9 mouse cellular contexts compared by ENCODE assay signal in the genomic region with DNA sequence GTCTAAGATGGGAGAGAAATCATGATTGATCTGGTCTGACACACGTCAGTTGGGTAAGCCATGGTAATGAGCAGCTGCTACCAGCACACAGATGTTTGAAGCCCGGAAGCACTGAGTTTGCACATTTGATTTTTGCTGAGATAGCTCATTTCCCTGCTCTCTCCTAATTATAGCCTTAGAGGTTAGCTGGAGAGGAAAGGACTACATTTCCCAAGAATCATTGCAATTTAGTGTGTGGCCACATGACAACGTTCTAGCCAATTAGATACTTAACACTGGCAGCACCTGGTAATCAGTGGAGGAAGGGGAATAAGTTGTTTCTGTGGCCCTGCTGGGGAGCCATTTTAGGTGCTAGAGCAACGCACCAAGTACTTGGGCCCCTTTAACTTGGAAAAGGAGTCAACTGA. TPM values are rescaled to one million over a fixed set of nuclear protein-coding genes. Genes with fewer than 3 reads are reported as not detected.
DNase-seq lines count a peak whose midpoint lies in the region; ATAC-seq and TF ChIP-seq lines count a peak whose summit lies in the region.
"Had no signal": no experiment of that assay in that cellular context is flagged by ENCODE, and none has a peak within 500 bp of the region (broad histone marks: within the 10 kb centered on the region; RNA-seq: fewer than 3 reads in every experiment).

No protein-coding gene starts in this region.

- H3K4me3 ChIP-seq in neural tube, embryonic 12.5 days: no peak overlapping the region
- no peak overlapping the region for H3K4me3 ChIP-seq in embryonic facial prominence, embryonic 10.5 days
- no peak overlapping the region for H3K4me3 ChIP-seq in kidney, embryonic 16.5 days (ENCODE audit: low read length)
- H3K4me3 ChIP-seq in olfactory bulb, adult 2 months (ENCODE audit: insufficient read depth, low read depth, low read length): no peak overlapping the region
- H3K4me3 ChIP-seq: embryonic facial prominence, embryonic 15.5 days had no signal

- peak; percentile 30; the same call in 1 of the 2 replicates for ATAC-seq in neural tube, embryonic 12.5 days (ENCODE audit: low FRiP score, low read depth)
- peak; percentile 33; the same call in 1 of the 2 replicates for ATAC-seq in kidney, embryonic 16.5 days (ENCODE audit: low FRiP score, low TSS enrichment)

- no peak overlapping the region for H3K4me2 ChIP-seq in neural tube, embryonic 12.5 days (replicated peaks)
- H3K4me2 ChIP-seq in kidney, embryonic 16.5 days (replicated peaks; ENCODE audit: low read depth, low read length): no peak overlapping the region
- H3K4me2 ChIP-seq: embryonic facial prominence, embryonic 15.5 days had no signal

- no peaks in the 10 kb centered on the region for H3K9me3 ChIP-seq in neural tube, embryonic 12.5 days
- H3K9me3 ChIP-seq in embryonic facial prominence, embryonic 10.5 days: no peaks in the 10 kb centered on the region
- no peaks in the 10 kb centered on the region for H3K9me3 ChIP-seq in kidney, embryonic 16.5 days (ENCODE audit: low read length)
- H3K9me3 ChIP-seq: embryonic facial prominence, embryonic 15.5 days had no signal

- H3K27me3 ChIP-seq in neural tube, embryonic 12.5 days (replicated peaks): no peaks in the 10 kb centered on the region
- no peaks in the 10 kb centered on the region for H3K27me3 ChIP-seq in embryonic facial prominence, embryonic 10.5 days (replicated peaks; ENCODE audit: low read depth, poor library complexity, severe bottlenecking)
- H3K27me3 ChIP-seq in kidney, embryonic 16.5 days (ENCODE audit: insufficient read depth, low read length): no peaks in the 10 kb centered on the region
- H3K27me3 ChIP-seq: embryonic facial prominence, embryonic 15.5 days had no signal

- no peak for TF ChIP-seq POLR2A in olfactory bulb, adult 2 months (IDR thresholded peaks at IDR 0.05; ENCODE audit: insufficient read depth, low read depth, low read length)

- no peak overlapping the region for H3K27ac ChIP-seq in neural tube, embryonic 12.5 days
- 0 out of 2 replicates have a peak overlapping the region, but pooled peaks have one; percentile 48 for H3K27ac ChIP-seq in embryonic facial prominence, embryonic 10.5 days (replicated peaks)
- H3K27ac ChIP-seq in kidney, embryonic 16.5 days (ENCODE audit: low read length): no peak overlapping the region
- H3K27ac ChIP-seq in olfactory bulb, adult 2 months (ENCODE audit: insufficient read depth, low read depth, low read length): 0 out of 2 replicates have a peak overlapping the region, but pooled peaks have one; percentile 14
- H3K27ac ChIP-seq: embryonic facial prominence, embryonic 15.5 days had no signal

- peaks cover 51% of the 10 kb centered on the region for H3K4me1 ChIP-seq in neural tube, embryonic 12.5 days
- H3K4me1 ChIP-seq in embryonic facial prominence, embryonic 10.5 days: peaks cover 31% of the 10 kb centered on the region
- H3K4me1 ChIP-seq in kidney, embryonic 16.5 days (ENCODE audit: insufficient read depth, low read length): peaks cover 39% of the 10 kb centered on the region
- H3K4me1 ChIP-seq in olfactory bulb, adult 2 months (ENCODE audit: control insufficient read depth, insufficient read depth, low read length): peaks cover 28% of the 10 kb centered on the region

- no peak for TF ChIP-seq CTCF in olfactory bulb, adult 2 months (IDR thresholded peaks at IDR 0.05; ENCODE audit: insufficient read depth, low read depth, low read length)

- no peak for DNase-seq in neural tube, embryonic 10.5 days (ENCODE audit: extremely low spot score, low spot score)
- DNase-seq in embryonic facial prominence, embryonic 10.5 days (ENCODE audit: low spot score): peak; percentile 39
- DNase-seq in layer of hippocampus, postnatal 10 days (ENCODE audit: low spot score in 2 of 2): no peak
- DNase-seq in cerebellum, adult 18-20 months: no peak
- DNase-seq in urinary bladder, postnatal 10 days (ENCODE audit: low spot score): no peak

- no peaks in the 10 kb centered on the region for H3K36me3 ChIP-seq in neural tube, embryonic 12.5 days
- no peaks in the 10 kb centered on the region for H3K36me3 ChIP-seq in embryonic facial prominence, embryonic 10.5 days (replicated peaks)
- H3K36me3 ChIP-seq in kidney, embryonic 16.5 days (ENCODE audit: insufficient read depth, low read length): no peaks in the 10 kb centered on the region
- H3K36me3 ChIP-seq: embryonic facial prominence, embryonic 15.5 days had no signal

- WGBS in neural tube, embryonic 12.5 days: 52% methylated on average over 4 of the region's 4 CpGs
- WGBS in embryonic facial prominence, embryonic 10.5 days: 54% methylated on average over 4 of the region's 4 CpGs
- WGBS in kidney, embryonic 16.5 days: 55% methylated on average over 4 of the region's 4 CpGs
- 14% methylated on average over 4 of the region's 4 CpGs for WGBS in olfactory bulb, adult 2 months

- H3K9ac ChIP-seq in neural tube, embryonic 12.5 days: no peak overlapping the region
- H3K9ac ChIP-seq in kidney, embryonic 16.5 days (replicated peaks; ENCODE audit: low read length): no peak overlapping the region
- H3K9ac ChIP-seq: embryonic facial prominence, embryonic 15.5 days had no signal

RNA-seq across cellular contexts. Expression of a gene that starts 26.3 kb away (rescaled TPM):
- polyA plus RNA-seq in neural tube, embryonic 12.5 days (2016; fragmentation: Nextera tagmentation; extraction: Ambion mirVana): 41.6 and 45.1 TPM in 2 replicates
- 7.6 and 9.5 TPM in 2 replicates for polyA plus RNA-seq in embryonic facial prominence, embryonic 10.5 days (2016; fragmentation: Nextera tagmentation; extraction: Ambion mirVana)
- 19.9 and 22.1 TPM in 2 replicates for polyA plus RNA-seq in kidney, embryonic 16.5 days (2015; fragmentation: Nextera tagmentation; extraction: Ambion mirVana)
- not detected in 2 replicates for polyA plus RNA-seq in olfactory bulb, adult 2 months (2012; ENCODE audit: insufficient read depth, insufficient read length, low replicate concordance, missing spikeins)
- 100 to 1,000 TPM; 131 to 136 TPM for total RNA-seq in layer of hippocampus, postnatal 10 days (2021)

Comparison
In these comparisons a context has a peak if more than half of its experiments do, and no peak if none do; other contexts are left out.
1. H3K27ac ChIP-seq: peak in embryonic facial prominence, embryonic 10.5 days (single experiment) and olfactory bulb, adult 2 months (single experiment); none in neural tube, embryonic 12.5 days (single experiment) and kidney, embryonic 16.5 days (single experiment).